10 mouse cellular contexts compared by ENCODE assay signal in the genomic region with DNA sequence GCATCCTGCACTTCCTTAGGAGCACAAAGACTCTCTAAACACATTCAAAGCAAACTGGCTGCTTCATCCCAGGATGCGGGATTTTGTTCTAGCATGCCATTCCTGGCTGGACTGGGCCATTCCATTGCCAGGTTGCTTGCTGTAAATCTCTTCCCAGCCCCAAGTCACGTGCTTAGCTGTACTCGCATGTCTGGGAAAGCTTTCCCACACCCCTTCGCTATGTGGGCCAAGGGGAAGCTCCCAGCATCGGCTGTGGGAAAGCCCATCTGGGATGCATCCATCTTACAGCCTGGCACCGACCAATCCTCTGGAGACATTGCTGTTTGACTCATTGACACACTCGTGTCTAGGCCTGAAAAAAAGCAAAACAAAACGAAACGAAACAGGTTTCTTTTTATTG.
DNase-seq lines count a peak whose midpoint lies in the region; ATAC-seq lines count a peak whose summit lies in the region.
"Had no signal": no experiment of that assay in that cellular context is flagged by ENCODE, and none has a peak within 500 bp of the region (broad histone marks: within the 10 kb centered on the region; RNA-seq: fewer than 3 reads in every experiment).

No protein-coding gene starts in this region.

- no peaks in the 10 kb centered on the region for H3K9me3 ChIP-seq in hindbrain, embryonic 16.5 days (ENCODE audit: control insufficient read depth, low read length)
- H3K9me3 ChIP-seq in hindbrain, embryonic 13.5 days = no peaks in the 10 kb centered on the region
- no peaks in the 10 kb centered on the region for H3K9me3 ChIP-seq in neural tube, embryonic 15.5 days (replicated peaks)

- H3K9ac ChIP-seq in hindbrain, embryonic 16.5 days (ENCODE audit: low read depth, low read length) = no peak overlapping the region
- H3K9ac ChIP-seq in hindbrain, embryonic 13.5 days = no peak overlapping the region
- H3K9ac ChIP-seq in neural tube, embryonic 15.5 days (replicated peaks) = no peak overlapping the region

- peak; percentile 40 for ATAC-seq in hindbrain, embryonic 16.5 days
- no peak for ATAC-seq in hindbrain, embryonic 13.5 days (ENCODE audit: low FRiP score)
- ATAC-seq in neural tube, embryonic 15.5 days (ENCODE audit: low FRiP score) = peak; percentile 64

- H3K4me2 ChIP-seq in hindbrain, embryonic 16.5 days (ENCODE audit: low read length) = no peak overlapping the region
- H3K4me2 ChIP-seq in hindbrain, embryonic 13.5 days = no peak overlapping the region
- no peak overlapping the region for H3K4me2 ChIP-seq in neural tube, embryonic 15.5 days
- H3K4me2 ChIP-seq: midbrain, embryonic 11.5 days had no signal

- no peak overlapping the region for H3K4me3 ChIP-seq in hindbrain, embryonic 16.5 days (ENCODE audit: low read length)
- H3K4me3 ChIP-seq in hindbrain, embryonic 13.5 days = no peak overlapping the region
- no peak overlapping the region for H3K4me3 ChIP-seq in neural tube, embryonic 15.5 days (replicated peaks)

- no peak overlapping the region for H3K27ac ChIP-seq in hindbrain, embryonic 16.5 days (ENCODE audit: low read depth, low read length)
- H3K27ac ChIP-seq in hindbrain, embryonic 13.5 days = no peak overlapping the region
- H3K27ac ChIP-seq in neural tube, embryonic 15.5 days (replicated peaks) = no peak overlapping the region
- H3K27ac ChIP-seq: kidney, postnatal 0 days had no signal

- no peaks in the 10 kb centered on the region for H3K27me3 ChIP-seq in hindbrain, embryonic 16.5 days (replicated peaks; ENCODE audit: control insufficient read depth, insufficient read depth, low read length)
- H3K27me3 ChIP-seq in hindbrain, embryonic 13.5 days = no peaks in the 10 kb centered on the region
- H3K27me3 ChIP-seq in neural tube, embryonic 15.5 days (replicated peaks) = no peaks in the 10 kb centered on the region

- H3K4me1 ChIP-seq in hindbrain, embryonic 16.5 days (ENCODE audit: control insufficient read depth, insufficient read depth, low read depth, low read length) = peaks cover 8% of the 10 kb centered on the region; the same call in 1 of the 2 replicates
- H3K4me1 ChIP-seq in hindbrain, embryonic 13.5 days (replicated peaks) = peaks cover 16% of the 10 kb centered on the region
- peaks cover 9% of the 10 kb centered on the region for H3K4me1 ChIP-seq in neural tube, embryonic 15.5 days

- WGBS in hindbrain, embryonic 16.5 days = 46% methylated on average over 9 of the region's 9 CpGs
- WGBS in hindbrain, embryonic 13.5 days = 56% methylated on average over 9 of the region's 9 CpGs
- 25% methylated on average over 9 of the region's 9 CpGs for WGBS in neural tube, embryonic 15.5 days

- peak; percentile 18 for DNase-seq in adrenal gland, postnatal 25 days
- no peak for DNase-seq in adrenal gland, adult 8-10 months
- DNase-seq in fibroblast of lung, adult 2 months (ENCODE audit: low read depth) = peak; percentile 70
- no peak for DNase-seq in layer of hippocampus, postnatal 25 days (ENCODE audit: extremely low spot score in 1 of 2, low spot score in 1 of 2)
- no peak for DNase-seq in layer of hippocampus, adult 9-11 months

- H3K36me3 ChIP-seq in hindbrain, embryonic 16.5 days (ENCODE audit: control insufficient read depth, insufficient read depth, low read length) = no peaks in the 10 kb centered on the region
- no peaks in the 10 kb centered on the region for H3K36me3 ChIP-seq in hindbrain, embryonic 13.5 days
- H3K36me3 ChIP-seq in neural tube, embryonic 15.5 days = no peaks in the 10 kb centered on the region

Comparison
In these comparisons a context has a peak if more than half of its experiments do, and no peak if none do; other contexts are left out.
1. DNase-seq: peak in adrenal gland, postnatal 25 days (single experiment) and fibroblast of lung, adult 2 months (single experiment); none in adrenal gland, adult 8-10 months (single experiment), layer of hippocampus, postnatal 25 days (0 of 2) and layer of hippocampus, adult 9-11 months (single experiment).